Mouse (Mus musculus): ENCODE measurements at regions not wholly inside any gene's neighbourhood (a gene's known extent, or its start where the extent isn't known, plus 50 kb on each side); places are given as distances from the start of the nearest gene placed in this dataset.

GRCm38 (mm10) chr4:54852991-54853925, 91.6 kb upstream of the Zfp462 start:
- Histone ChIP-seq H3K27ac (ENCODE audit: low read depth, low read length) (no peak overlapping the region), H3K27me3 (ENCODE audit: control insufficient read depth, insufficient read depth, low read length) (no peaks in the 10 kb centered on the region), H3K9me3 (ENCODE audit: control insufficient read depth, low read length) (no peaks in the 10 kb centered on the region), H3K36me3 (ENCODE audit: control insufficient read depth, insufficient read depth, low read length) (no peaks in the 10 kb centered on the region), H3K4me3 (ENCODE audit: low read depth, low read length) (no peak overlapping the region), H3K4me2 (replicated peaks; ENCODE audit: low read depth, low read length) (no peak overlapping the region), H3K9ac (ENCODE audit: low read depth, low read length) (no peak overlapping the region), H3K4me1 (replicated peaks; ENCODE audit: control insufficient read depth, insufficient read depth, low read length) (no peaks in the 10 kb centered on the region)
- ATAC-seq (ENCODE audit: low FRiP score) (no peak), DNase-seq (ENCODE audit: low spot score) (no peak)
- WGBS = 90% methylated on average over 7 of the region's 7 CpGs

GRCm38 (mm10) chr4:54858604-54859003, 86.2 kb upstream of the Zfp462 start:
- no peak overlapping the region for H3K4me2 ChIP-seq (replicated peaks; ENCODE audit: low read depth, low read length)
- H3K27ac ChIP-seq (ENCODE audit: low read depth, low read length) = no peak overlapping the region
- DNase-seq (ENCODE audit: low spot score) (no peak), ATAC-seq (ENCODE audit: low FRiP score) (no peak)
- H3K4me1 ChIP-seq (replicated peaks; ENCODE audit: control insufficient read depth, insufficient read depth, low read length) = no peaks in the 10 kb centered on the region
- H3K36me3 ChIP-seq (ENCODE audit: control insufficient read depth, insufficient read depth, low read length) = no peaks in the 10 kb centered on the region
- no peaks in the 10 kb centered on the region for H3K9me3 ChIP-seq (ENCODE audit: control insufficient read depth, low read length)
- H3K27me3 ChIP-seq (ENCODE audit: control insufficient read depth, insufficient read depth, low read length) = no peaks in the 10 kb centered on the region
- no peak overlapping the region for H3K9ac ChIP-seq (ENCODE audit: low read depth, low read length)
- no peak overlapping the region for H3K4me3 ChIP-seq (ENCODE audit: low read depth, low read length)
- 91% methylated on average over 3 of the region's 3 CpGs for WGBS

GRCm38 (mm10) chr4:54866062-54866461, 78.8 kb upstream of the Zfp462 start:
- Histone ChIP-seq H3K4me1 (replicated peaks; ENCODE audit: control insufficient read depth, insufficient read depth, low read length) (no peaks in the 10 kb centered on the region), H3K4me3 (ENCODE audit: low read depth, low read length) (no peak overlapping the region), H3K36me3 (ENCODE audit: control insufficient read depth, insufficient read depth, low read length) (no peaks in the 10 kb centered on the region), H3K27ac (ENCODE audit: low read depth, low read length) (no peak overlapping the region), H3K9me3 (ENCODE audit: control insufficient read depth, low read length) (no peaks in the 10 kb centered on the region), H3K27me3 (ENCODE audit: control insufficient read depth, insufficient read depth, low read length) (no peaks in the 10 kb centered on the region), H3K4me2 (replicated peaks; ENCODE audit: low read depth, low read length) (no peak overlapping the region), H3K9ac (ENCODE audit: low read depth, low read length) (no peak overlapping the region)
- ATAC-seq (ENCODE audit: low FRiP score) = no peak
- 69% methylated on average over 2 of the region's 2 CpGs for whole genome bisulfite sequencing
- no peak for DNase-seq (ENCODE audit: low spot score)

GRCm38 (mm10) chr4:54874136-54874827, 70.6 kb upstream of the Zfp462 start:
- WGBS = 89% methylated on average over 13 of the region's 13 CpGs
- Histone ChIP-seq H3K27me3 (ENCODE audit: control insufficient read depth, insufficient read depth, low read length) (no peaks in the 10 kb centered on the region), H3K36me3 (ENCODE audit: control insufficient read depth, insufficient read depth, low read length) (no peaks in the 10 kb centered on the region), H3K4me2 (replicated peaks; ENCODE audit: low read depth, low read length) (no peak overlapping the region), H3K9me3 (ENCODE audit: control insufficient read depth, low read length) (no peaks in the 10 kb centered on the region), H3K9ac (ENCODE audit: low read depth, low read length) (no peak overlapping the region), H3K4me3 (ENCODE audit: low read depth, low read length) (no peak overlapping the region), H3K4me1 (replicated peaks; ENCODE audit: control insufficient read depth, insufficient read depth, low read length) (no peaks in the 10 kb centered on the region), H3K27ac (ENCODE audit: low read depth, low read length) (no peak overlapping the region)
- no peak for ATAC-seq (ENCODE audit: low FRiP score)
- no peak for DNase-seq (ENCODE audit: low spot score)

- no peak for ATAC-seq (ENCODE audit: low FRiP score)
- no peak overlapping the region for H3K4me3 ChIP-seq (ENCODE audit: low read depth, low read length)
- H3K27ac ChIP-seq (ENCODE audit: low read depth, low read length) = no peak overlapping the region
- no peaks in the 10 kb centered on the region for H3K4me1 ChIP-seq (replicated peaks; ENCODE audit: control insufficient read depth, insufficient read depth, low read length)
- H3K9me3 ChIP-seq (ENCODE audit: control insufficient read depth, low read length) = no peaks in the 10 kb centered on the region
- DNase-seq (ENCODE audit: low spot score) = no peak
- H3K4me2 ChIP-seq (replicated peaks; ENCODE audit: low read depth, low read length) = no peak overlapping the region
- 93% methylated on average over 8 of the region's 8 CpGs for WGBS
- no peaks in the 10 kb centered on the region for H3K36me3 ChIP-seq (ENCODE audit: control insufficient read depth, insufficient read depth, low read length)
- no peaks in the 10 kb centered on the region for H3K27me3 ChIP-seq (ENCODE audit: control insufficient read depth, insufficient read depth, low read length)
- H3K9ac ChIP-seq (ENCODE audit: low read depth, low read length) = no peak overlapping the region
Measured at GRCm38 (mm10) chr4:54875506-54875905, 69.3 kb upstream of the Zfp462 start.

- H3K4me3 ChIP-seq (ENCODE audit: low read depth, low read length) = no peak overlapping the region
- no peaks in the 10 kb centered on the region for H3K36me3 ChIP-seq (ENCODE audit: control insufficient read depth, insufficient read depth, low read length)
- 86% methylated on average over 2 of the region's 2 CpGs for WGBS
- H3K27ac ChIP-seq (ENCODE audit: low read depth, low read length) = no peak overlapping the region
- no peak overlapping the region for H3K9ac ChIP-seq (ENCODE audit: low read depth, low read length)
- H3K4me2 ChIP-seq (replicated peaks; ENCODE audit: low read depth, low read length) = no peak overlapping the region
- no peak for ATAC-seq (ENCODE audit: low FRiP score)
- no peaks in the 10 kb centered on the region for H3K4me1 ChIP-seq (replicated peaks; ENCODE audit: control insufficient read depth, insufficient read depth, low read length)
- no peaks in the 10 kb centered on the region for H3K27me3 ChIP-seq (ENCODE audit: control insufficient read depth, insufficient read depth, low read length)
- H3K9me3 ChIP-seq (ENCODE audit: control insufficient read depth, low read length) = no peaks in the 10 kb centered on the region
- DNase-seq (ENCODE audit: low spot score) = no peak
Measured at GRCm38 (mm10) chr4:54877361-54877760, 67.5 kb upstream of the Zfp462 start.

- Histone ChIP-seq H3K36me3 (ENCODE audit: control insufficient read depth, insufficient read depth, low read length) (no peaks in the 10 kb centered on the region), H3K9me3 (ENCODE audit: control insufficient read depth, low read length) (no peaks in the 10 kb centered on the region), H3K27ac (ENCODE audit: low read depth, low read length) (no peak overlapping the region), H3K4me3 (ENCODE audit: low read depth, low read length) (no peak overlapping the region), H3K9ac (ENCODE audit: low read depth, low read length) (no peak overlapping the region), H3K4me2 (replicated peaks; ENCODE audit: low read depth, low read length) (no peak overlapping the region), H3K27me3 (ENCODE audit: control insufficient read depth, insufficient read depth, low read length) (no peaks in the 10 kb centered on the region), H3K4me1 (replicated peaks; ENCODE audit: control insufficient read depth, insufficient read depth, low read length) (no peaks in the 10 kb centered on the region)
- ATAC-seq (ENCODE audit: low FRiP score) (no peak), DNase-seq (ENCODE audit: low spot score) (no peak)
- 86% methylated on average over 3 of the region's 3 CpGs for WGBS
Measured at GRCm38 (mm10) chr4:54878531-54878930, 66.3 kb upstream of the Zfp462 start.

GRCm38 (mm10) chr4:54893288-54893687, 51.6 kb upstream of the Zfp462 start:
- Histone ChIP-seq H3K27me3 (ENCODE audit: control insufficient read depth, insufficient read depth, low read length) (no peaks in the 10 kb centered on the region), H3K9me3 (ENCODE audit: control insufficient read depth, low read length) (no peaks in the 10 kb centered on the region), H3K9ac (ENCODE audit: low read depth, low read length) (no peak overlapping the region), H3K4me1 (replicated peaks; ENCODE audit: control insufficient read depth, insufficient read depth, low read length) (no peaks in the 10 kb centered on the region), H3K4me3 (ENCODE audit: low read depth, low read length) (no peak overlapping the region), H3K4me2 (replicated peaks; ENCODE audit: low read depth, low read length) (no peak overlapping the region), H3K36me3 (ENCODE audit: control insufficient read depth, insufficient read depth, low read length) (no peaks in the 10 kb centered on the region), H3K27ac (ENCODE audit: low read depth, low read length) (no peak overlapping the region)
- DNase-seq (ENCODE audit: low spot score) (peak; percentile 11), ATAC-seq (ENCODE audit: low FRiP score) (no peak)
- WGBS = 63% methylated on average over 5 of the region's 5 CpGs
